Mouse (Mus musculus): ENCODE results near the gene Syne4. TPM values are rescaled to one million over a fixed set of nuclear protein-coding genes. Genes with fewer than 3 reads are reported as not detected.

Gene Syne4
- total and polyA plus RNA-seq, 2 experiments from 2014 or later, result 13.6 to 14.1 TPM

- no peaks in the 10 kb centered on the region for H3K27me3 ChIP-seq (ENCODE audit: insufficient read depth, low read length)
- DNase-seq (ENCODE audit: low spot score) (peak; percentile 61), ATAC-seq (ENCODE audit: low FRiP score) (no peak)
- no peak overlapping the region for H3K9ac ChIP-seq (replicated peaks; ENCODE audit: low read length, poor library complexity, severe bottlenecking)
- WGBS, result 76% methylated on average over 6 of the region's 6 CpGs
- TF ChIP-seq CTCF (IDR thresholded peaks at IDR 0.05), result no peak
- no peak overlapping the region for H3K4me3 ChIP-seq (ENCODE audit: low read depth, low read length)
- no peak overlapping the region for H3K4me2 ChIP-seq (ENCODE audit: low read depth, low read length, poor library complexity, severe bottlenecking)
- H3K9me3 ChIP-seq (ENCODE audit: low read length), result no peaks in the 10 kb centered on the region
- H3K4me1 ChIP-seq (ENCODE audit: insufficient read depth, low read length), result no peaks in the 10 kb centered on the region
- no peaks in the 10 kb centered on the region for H3K36me3 ChIP-seq (ENCODE audit: insufficient read depth, low read length)
- H3K27ac ChIP-seq (ENCODE audit: low read depth, low read length), result no peak overlapping the region
These were observed 21.1 kb downstream of the Syne4 start for GRCm38 (mm10) chr7:30335688-30336087.

- Histone ChIP-seq H3K27ac (ENCODE audit: low read depth, low read length) (no peak overlapping the region), H3K4me2 (ENCODE audit: low read depth, low read length, poor library complexity, severe bottlenecking) (no peak overlapping the region; the same call in 1 of the 2 replicates), H3K4me1 (ENCODE audit: insufficient read depth, low read length) (no peaks in the 10 kb centered on the region), H3K36me3 (ENCODE audit: insufficient read depth, low read length) (no peaks in the 10 kb centered on the region), H3K27me3 (ENCODE audit: insufficient read depth, low read length) (no peaks in the 10 kb centered on the region), H3K9ac (replicated peaks; ENCODE audit: low read length, poor library complexity, severe bottlenecking) (no peak overlapping the region), H3K9me3 (ENCODE audit: low read length) (no peaks in the 10 kb centered on the region), H3K4me3 (ENCODE audit: low read depth, low read length) (no peak overlapping the region)
- peak; percentile 52 for ATAC-seq (ENCODE audit: low FRiP score)
- DNase-seq (ENCODE audit: low spot score), result peak; percentile 96
- 2% methylated on average over 9 of the region's 9 CpGs for WGBS
- TF ChIP-seq CTCF (IDR thresholded peaks at IDR 0.05), result peak; percentile 100
These were observed 21.8 kb downstream of the Syne4 start for GRCm38 (mm10) chr7:30336384-30336783.

DNA sequence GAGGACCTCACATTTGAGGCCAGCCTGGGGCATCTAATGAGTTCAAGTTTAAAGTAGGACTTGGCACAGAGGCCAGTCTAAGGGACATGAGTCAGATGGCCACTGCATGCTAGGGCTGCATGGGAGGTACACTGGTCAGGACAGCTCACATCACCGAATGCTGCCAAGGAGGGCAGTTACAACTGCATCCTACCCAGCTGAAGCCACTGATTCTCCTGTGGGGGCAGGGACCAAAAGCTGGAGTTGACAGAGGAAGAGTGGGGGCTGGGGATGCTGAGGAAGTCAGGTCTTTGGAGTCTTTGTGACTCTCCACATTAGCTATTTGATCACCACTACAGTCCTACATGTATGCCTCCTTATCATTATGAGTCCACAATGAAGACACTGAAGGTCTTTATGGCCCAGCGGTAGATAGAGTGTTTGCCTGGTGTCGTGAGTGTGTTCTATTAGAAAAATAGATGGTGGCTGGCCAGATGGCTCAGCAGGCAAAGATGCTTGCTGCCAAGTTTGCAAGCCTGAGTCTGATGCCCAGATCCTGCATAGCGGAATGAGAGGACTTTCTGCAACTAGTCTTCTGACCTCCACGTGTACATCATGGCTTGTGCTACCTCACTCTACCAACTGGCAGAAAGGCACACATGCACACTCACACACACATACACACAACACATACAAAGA, 25.0 kb downstream of the Syne4 start:
- no peak for TF ChIP-seq CTCF (IDR thresholded peaks at IDR 0.05)

DNA sequence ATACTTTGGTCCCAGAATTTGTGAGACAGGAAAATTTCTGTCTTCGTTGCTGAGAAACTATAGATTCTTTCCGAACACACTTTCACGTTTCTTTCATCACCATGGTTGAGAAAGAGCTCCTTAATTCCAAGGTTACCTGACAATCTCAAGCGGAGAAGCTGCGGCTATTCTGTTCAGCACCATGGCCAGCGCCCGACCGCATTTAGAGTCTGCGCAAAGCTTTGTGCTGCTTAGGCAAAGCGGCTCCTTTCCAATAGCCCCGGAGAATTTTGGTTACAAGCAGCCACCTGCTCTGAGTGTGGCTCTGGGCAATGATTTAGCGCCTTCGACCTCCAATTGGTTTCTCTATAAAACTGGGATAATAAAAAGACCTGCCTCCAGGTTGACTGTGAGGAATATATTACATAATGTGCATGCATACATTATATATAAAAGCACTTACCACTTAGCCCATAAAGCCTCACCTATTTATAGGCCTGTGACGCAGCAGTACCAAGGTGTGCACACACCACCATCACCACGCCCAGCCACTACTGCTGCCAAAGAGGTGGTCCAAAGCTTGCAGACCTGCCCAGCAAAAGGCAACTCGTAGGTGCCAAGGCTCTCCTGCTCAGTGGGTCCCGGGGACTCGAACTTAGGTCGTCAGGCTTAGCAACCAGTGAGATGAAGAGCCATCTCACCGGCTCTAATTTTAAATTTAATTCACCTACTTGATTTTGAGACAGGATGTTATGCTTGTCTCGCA, 32.2 kb downstream of the Syne4 start:
- Histone ChIP-seq H3K4me3 (ENCODE audit: low read depth, low read length) (no peak overlapping the region), H3K27me3 (ENCODE audit: insufficient read depth, low read length) (peaks cover 10% of the 10 kb centered on the region; the same call in 1 of the 2 replicates), H3K4me1 (ENCODE audit: insufficient read depth, low read length) (no peaks in the 10 kb centered on the region), H3K4me2 (ENCODE audit: low read depth, low read length, poor library complexity, severe bottlenecking) (no peak overlapping the region), H3K36me3 (ENCODE audit: insufficient read depth, low read length) (no peaks in the 10 kb centered on the region), H3K27ac (ENCODE audit: low read depth, low read length) (no peak overlapping the region), H3K9me3 (ENCODE audit: low read length) (no peaks in the 10 kb centered on the region), H3K9ac (replicated peaks; ENCODE audit: low read length, poor library complexity, severe bottlenecking) (no peak overlapping the region)
- no peak for TF ChIP-seq CTCF (IDR thresholded peaks at IDR 0.05)
- DNase-seq (ENCODE audit: low spot score) (peak; percentile 47), ATAC-seq (ENCODE audit: low FRiP score) (no peak)
- 31% methylated on average over 21 of the region's 21 CpGs for WGBS

More for the DNA sequence above, 25.0 kb downstream of the Syne4 start:
- Histone ChIP-seq H3K27ac (ENCODE audit: low read depth, low read length) (no peak overlapping the region), H3K4me2 (ENCODE audit: low read depth, low read length, poor library complexity, severe bottlenecking) (no peak overlapping the region), H3K4me1 (ENCODE audit: insufficient read depth, low read length) (no peaks in the 10 kb centered on the region), H3K9me3 (ENCODE audit: low read length) (no peaks in the 10 kb centered on the region), H3K27me3 (ENCODE audit: insufficient read depth, low read length) (no peaks in the 10 kb centered on the region), H3K4me3 (ENCODE audit: low read depth, low read length) (no peak overlapping the region), H3K9ac (replicated peaks; ENCODE audit: low read length, poor library complexity, severe bottlenecking) (no peak overlapping the region), H3K36me3 (ENCODE audit: insufficient read depth, low read length) (no peaks in the 10 kb centered on the region)
- peak; percentile 72 for DNase-seq (ENCODE audit: low spot score)
- 63% methylated on average over 5 of the region's 5 CpGs for WGBS
- no peak for ATAC-seq (ENCODE audit: low FRiP score)

DNA sequence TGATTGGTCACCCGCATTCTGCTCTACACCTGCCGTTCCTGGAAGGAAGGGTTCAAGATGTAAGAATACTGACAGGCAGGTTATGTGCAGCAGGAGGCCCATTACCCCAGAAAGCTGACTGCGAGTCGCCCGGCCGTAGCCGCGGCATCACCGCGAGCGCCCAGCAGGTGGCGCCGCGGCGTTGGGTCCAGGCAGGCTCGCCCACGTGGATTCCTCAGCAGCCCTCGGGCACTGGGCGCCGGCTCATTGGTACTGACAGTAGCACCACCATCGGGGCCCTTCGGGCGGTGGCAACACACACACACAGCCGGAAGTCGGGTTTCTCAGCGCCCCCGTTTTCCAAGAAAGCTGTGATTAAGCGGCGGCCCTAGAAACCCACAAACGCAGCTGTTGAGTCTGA, 33.2 kb downstream of the Syne4 start:
- DNase-seq (ENCODE audit: low spot score) (peak; percentile 82), ATAC-seq (ENCODE audit: low FRiP score) (peak; percentile 63)
- H3K27ac ChIP-seq (ENCODE audit: low read depth, low read length), result no peak overlapping the region
- no peaks in the 10 kb centered on the region for H3K4me1 ChIP-seq (ENCODE audit: insufficient read depth, low read length)
- no peaks in the 10 kb centered on the region for H3K36me3 ChIP-seq (ENCODE audit: insufficient read depth, low read length)
- H3K27me3 ChIP-seq (ENCODE audit: insufficient read depth, low read length), result peaks cover 10% of the 10 kb centered on the region; the same call in 1 of the 2 replicates
- WGBS, result 2% methylated on average over 30 of the region's 30 CpGs
- H3K9me3 ChIP-seq (ENCODE audit: low read length), result no peaks in the 10 kb centered on the region
- no peak overlapping the region for H3K9ac ChIP-seq (replicated peaks; ENCODE audit: low read length, poor library complexity, severe bottlenecking)
- H3K4me3 ChIP-seq (ENCODE audit: low read depth, low read length), result peak overlapping the region; percentile 17; the same call in 1 of the 2 replicates
- TF ChIP-seq CTCF (IDR thresholded peaks at IDR 0.05), result peak; percentile 85
- peak overlapping the region; percentile 47 for H3K4me2 ChIP-seq (ENCODE audit: low read depth, low read length, poor library complexity, severe bottlenecking)

- peaks cover 26% of the 10 kb centered on the region for H3K36me3 ChIP-seq (ENCODE audit: insufficient read depth, low read length)
- ATAC-seq (ENCODE audit: low FRiP score) (peak; percentile 58; the same call in 1 of the 2 replicates), DNase-seq (ENCODE audit: low spot score) (peak; percentile 86)
- H3K27ac ChIP-seq (ENCODE audit: low read depth, low read length), result no peak overlapping the region
- H3K9me3 ChIP-seq (ENCODE audit: low read length), result no peaks in the 10 kb centered on the region
- H3K4me1 ChIP-seq (ENCODE audit: insufficient read depth, low read length), result no peaks in the 10 kb centered on the region
- 16% methylated on average over 6 of the region's 6 CpGs for WGBS
- H3K27me3 ChIP-seq (ENCODE audit: insufficient read depth, low read length), result 0 out of 2 replicates have a peak, but pooled peaks cover 4% of the 10 kb centered on the region
- no peak overlapping the region for H3K4me2 ChIP-seq (ENCODE audit: low read depth, low read length, poor library complexity, severe bottlenecking)
- H3K9ac ChIP-seq (replicated peaks; ENCODE audit: low read length, poor library complexity, severe bottlenecking), result no peak overlapping the region
- no peak overlapping the region for H3K4me3 ChIP-seq (ENCODE audit: low read depth, low read length)
- peak; percentile 80 for TF ChIP-seq CTCF (IDR thresholded peaks at IDR 0.05)
These were observed 38.7 kb downstream of the Syne4 start for GRCm38 (mm10) chr7:30353279-30353822.
